Mouse (Mus musculus) heart, embryonic 11.5 days (tissue): ENCODE data around the gene Gpc4. TPM values are rescaled to one million over a fixed set of nuclear protein-coding genes. Genes with fewer than 3 reads are reported as not detected.

ENCODE experiments used
- ATAC-seq: fragments of 200-750 bp; cut with Nextera tagmentation; replicated peaks from 2 replicates; pipeline ENCODE4 v1.8.0; 2017; ENCODE audit warnings: moderate library complexity; ENCODE audit not compliant: insufficient number of reproducible peaks, low FRiP score, low TSS enrichment
- H3K27ac ChIP-seq: fragments of 300-500 bp; sonication (generic); 2 replicates; pipeline ENCODE4 v1.5.1; 2014; ENCODE audit warnings: mild to moderate bottlenecking, low read depth, low read length
- H3K27me3 ChIP-seq: fragments of 300-500 bp; sonication (generic); 2 replicates; pipeline ENCODE4 v1.6.1; 2014; ENCODE audit warnings: mild to moderate bottlenecking, low read length, mixed read lengths; ENCODE audit not compliant: control insufficient read depth, insufficient read depth
- H3K36me3 ChIP-seq: fragments of 300-500 bp; sonication (generic); 2 replicates; pipeline ENCODE4 v1.6.1; 2014; ENCODE audit warnings: mild to moderate bottlenecking, low read length, moderate library complexity, mixed read lengths; ENCODE audit not compliant: control insufficient read depth, insufficient read depth
- H3K4me1 ChIP-seq: fragments of 300-500 bp; sonication (generic); 2 replicates; pipeline ENCODE4 v1.6.1; 2014; ENCODE audit warnings: low read length; ENCODE audit not compliant: control insufficient read depth, insufficient read depth
- H3K4me2 ChIP-seq: fragments of 300-500 bp; sonication (generic); 2 replicates; pipeline ENCODE4 v1.6.1; 2014; ENCODE audit warnings: mild to moderate bottlenecking, moderate library complexity
- H3K4me3 ChIP-seq: fragments of 300-500 bp; sonication (generic); 2 replicates; pipeline ENCODE4 v1.5.1; 2014; ENCODE audit warnings: low read depth, low read length
- H3K9ac ChIP-seq: fragments of 300-500 bp; sonication (generic); 2 replicates; pipeline ENCODE4 v1.6.1; 2014; ENCODE audit warnings: mild to moderate bottlenecking, low read depth, low read length, moderate library complexity
- H3K9me3 ChIP-seq: fragments of 300-500 bp; sonication (generic); replicated peaks from 2 replicates; pipeline ENCODE4 v1.6.1; 2016; ENCODE audit warnings: low read length; ENCODE audit not compliant: control insufficient read depth
- WGBS: fragments of 180-500 bp; shearing (Covaris S2); extraction: QIAGEN DNeasy Blood & Tissue Kit; methylation state at CpG from one replicate; pipeline ENCODE4 v1.1.7; 2014; ENCODE audit not compliant: insufficient replicate concordance; 5-methylcytosine and 5-hydroxymethylcytosine counted together
- polyA plus RNA-seq: library from polyadenylated mRNA; unstranded; fragments of >200 nt; fragmentation: Nextera tagmentation; extraction: Ambion mirVana; gene quantifications from 2 replicates; pipeline ENCODE4 v1.2.1, GENCODE M21; 2014

Gpc4 gene
- polyA plus RNA-seq, result 37.2 and 51.9 TPM in 2 replicates

- Histone ChIP-seq H3K27me3 (peaks cover 3% of the 10 kb centered on the region; the same call in 1 of the 2 replicates), H3K4me1 (no peaks in the 10 kb centered on the region), H3K9ac (peak within 1 kb of the TSS; percentile 78), H3K36me3 (no peaks in the 10 kb centered on the region), H3K27ac (peak within 1 kb of the TSS; percentile 68), H3K4me2 (peak within 1 kb of the TSS; percentile 73), H3K9me3 (no peaks in the 10 kb centered on the region), H3K4me3 (peak within 1 kb of the TSS; percentile 63)
- peak; percentile 84 for ATAC-seq
- 21% methylated on average over 39 of the region's 76 CpGs for WGBS
Measured at GRCm38 (mm10) chrX:52164738-52165554, at the start of gene Gpc4. Gpc4 (minus strand) TSS chrX:52165252.

DNA sequence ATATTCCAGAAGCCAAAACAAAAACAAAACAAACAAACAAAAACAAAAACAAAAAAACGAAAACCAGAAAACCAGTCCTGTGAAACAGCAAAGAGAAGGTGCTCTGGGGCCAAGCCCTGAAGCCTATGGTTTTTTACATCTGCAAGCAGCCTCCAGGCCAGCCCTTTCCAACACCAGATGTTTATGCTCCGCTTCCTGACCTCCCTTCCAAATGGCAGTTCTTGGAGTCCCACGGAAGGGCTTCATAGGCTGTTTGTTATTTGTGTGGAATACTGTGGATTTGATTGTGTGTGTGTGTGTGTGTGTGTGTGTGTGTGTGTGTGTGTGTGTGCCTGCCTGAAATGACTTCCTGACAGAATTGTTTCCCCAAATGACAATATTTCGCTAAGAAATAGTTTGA is 47.8 kb upstream of the Gpc4 start:
- no peak overlapping the region for H3K4me3 ChIP-seq
- H3K9ac ChIP-seq, result no peak overlapping the region
- no peaks in the 10 kb centered on the region for H3K27me3 ChIP-seq
- no peaks in the 10 kb centered on the region for H3K9me3 ChIP-seq
- 63% methylated on average over 4 of the region's 4 CpGs for WGBS
- no peak overlapping the region for H3K27ac ChIP-seq
- H3K36me3 ChIP-seq, result no peaks in the 10 kb centered on the region
- no peaks in the 10 kb centered on the region for H3K4me1 ChIP-seq
- no peak overlapping the region for H3K4me2 ChIP-seq
- ATAC-seq, result no peak

- 35% methylated on average over 6 of the region's 6 CpGs for WGBS
Measured at GRCm38 (mm10) chrX:52199836-52200235, 34.8 kb upstream of the Gpc4 start.

DNA sequence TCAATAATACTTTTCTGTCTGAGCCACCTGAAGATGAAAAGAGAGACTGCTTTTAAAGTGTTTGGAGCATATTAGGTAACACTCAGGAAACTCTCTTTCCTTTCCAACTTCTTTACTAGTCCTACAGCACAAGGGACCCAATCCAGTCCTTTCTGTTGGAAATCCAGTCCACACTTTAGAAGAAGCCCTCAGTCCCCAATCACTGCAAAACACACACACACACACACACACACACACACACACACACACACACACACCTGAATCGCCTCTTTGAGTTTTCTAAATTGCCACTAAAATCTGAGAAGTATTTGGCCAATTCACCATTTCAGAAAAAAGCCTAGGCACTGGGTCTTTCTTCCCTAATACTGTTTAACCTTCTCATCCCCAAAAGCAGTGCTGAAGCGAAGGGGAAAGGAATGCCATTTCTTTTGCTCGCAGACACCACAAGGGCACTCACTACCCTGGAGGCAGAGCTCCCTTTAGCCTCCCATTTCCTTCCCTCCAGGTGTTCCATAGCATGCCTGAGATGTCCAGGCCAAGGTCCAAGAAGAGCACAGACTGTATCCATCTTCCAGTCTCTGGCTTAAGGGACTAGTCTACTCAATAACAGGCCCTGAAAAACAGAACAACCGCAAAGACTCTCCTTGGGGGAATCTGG is 28.4 kb upstream of the Gpc4 start:
- H3K36me3 ChIP-seq, result no peaks in the 10 kb centered on the region
- no peaks in the 10 kb centered on the region for H3K27me3 ChIP-seq
- WGBS, result 31% methylated on average over 4 of the region's 4 CpGs
- H3K4me1 ChIP-seq, result no peaks in the 10 kb centered on the region
- ATAC-seq, result no peak
- H3K27ac ChIP-seq, result no peak overlapping the region
- H3K9me3 ChIP-seq, result no peaks in the 10 kb centered on the region
- no peak overlapping the region for H3K9ac ChIP-seq
- peak overlapping the region; percentile 31 for H3K4me2 ChIP-seq
- H3K4me3 ChIP-seq, result no peak overlapping the region

More at GRCm38 (mm10) chrX:52199836-52200235, 34.8 kb upstream of the Gpc4 start:
- Histone ChIP-seq H3K27me3 (no peaks in the 10 kb centered on the region), H3K36me3 (no peaks in the 10 kb centered on the region), H3K4me3 (no peak overlapping the region), H3K4me1 (no peaks in the 10 kb centered on the region), H3K9me3 (no peaks in the 10 kb centered on the region), H3K4me2 (no peak overlapping the region), H3K9ac (no peak overlapping the region), H3K27ac (no peak overlapping the region)
- ATAC-seq, result no peak

GRCm38 (mm10) chrX:52189094-52189493 is 24.0 kb upstream of the Gpc4 start:
- H3K4me1 ChIP-seq, result no peaks in the 10 kb centered on the region
- no peaks in the 10 kb centered on the region for H3K27me3 ChIP-seq
- no peak overlapping the region for H3K4me3 ChIP-seq
- no peak overlapping the region for H3K27ac ChIP-seq
- no peaks in the 10 kb centered on the region for H3K36me3 ChIP-seq
- no peak overlapping the region for H3K9ac ChIP-seq
- WGBS, result 16% methylated on average over 4 of the region's 4 CpGs
- H3K4me2 ChIP-seq, result no peak overlapping the region
- ATAC-seq, result no peak
- no peaks in the 10 kb centered on the region for H3K9me3 ChIP-seq

- H3K4me3 ChIP-seq, result no peak overlapping the region
- no peaks in the 10 kb centered on the region for H3K4me1 ChIP-seq
- H3K27me3 ChIP-seq, result no peaks in the 10 kb centered on the region
- no peak for ATAC-seq
- no peaks in the 10 kb centered on the region for H3K36me3 ChIP-seq
- no peak overlapping the region for H3K27ac ChIP-seq
- no peak overlapping the region for H3K9ac ChIP-seq
- WGBS, result 56% methylated on average over 5 of the region's 5 CpGs
- no peaks in the 10 kb centered on the region for H3K9me3 ChIP-seq
- no peak overlapping the region for H3K4me2 ChIP-seq
Measured at GRCm38 (mm10) chrX:52183551-52184442, 18.7 kb upstream of the Gpc4 start.

DNA sequence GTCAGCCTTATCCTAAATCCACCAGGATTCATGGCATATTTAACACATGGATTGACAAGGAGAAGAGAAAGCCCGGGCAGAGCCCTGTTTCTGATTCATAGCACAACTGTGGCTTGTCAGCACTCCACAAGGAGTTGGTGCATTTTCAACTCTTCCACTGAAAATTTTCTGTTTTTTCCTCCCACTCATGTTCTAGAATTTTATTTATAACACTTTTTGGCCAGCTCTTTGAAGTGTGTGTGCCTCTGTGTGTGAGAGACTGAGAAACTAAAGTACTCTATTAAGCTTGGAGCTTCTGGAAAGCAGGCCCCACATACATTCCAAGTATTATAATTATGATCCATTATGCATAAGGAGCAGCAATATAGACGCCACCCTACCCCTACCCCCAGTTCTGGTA is 16.3 kb upstream of the Gpc4 start:
- no peaks in the 10 kb centered on the region for H3K27me3 ChIP-seq
- no peak overlapping the region for H3K4me2 ChIP-seq
- no peak for ATAC-seq
- H3K27ac ChIP-seq, result no peak overlapping the region
- H3K36me3 ChIP-seq, result no peaks in the 10 kb centered on the region
- H3K4me1 ChIP-seq, result no peaks in the 10 kb centered on the region
- no peak overlapping the region for H3K4me3 ChIP-seq
- 53% methylated on average over 2 of the region's 2 CpGs for WGBS
- no peak overlapping the region for H3K9ac ChIP-seq
- no peaks in the 10 kb centered on the region for H3K9me3 ChIP-seq

- no peak overlapping the region for H3K4me3 ChIP-seq
- H3K9ac ChIP-seq, result no peak overlapping the region
- no peak for ATAC-seq
- no peak overlapping the region for H3K4me2 ChIP-seq
- no peaks in the 10 kb centered on the region for H3K36me3 ChIP-seq
- H3K27me3 ChIP-seq, result no peaks in the 10 kb centered on the region
- H3K27ac ChIP-seq, result no peak overlapping the region
- no peaks in the 10 kb centered on the region for H3K4me1 ChIP-seq
- 26% methylated on average over 4 of the region's 4 CpGs for WGBS
- H3K9me3 ChIP-seq, result no peaks in the 10 kb centered on the region
Measured at GRCm38 (mm10) chrX:52177067-52177466, 12.0 kb upstream of the Gpc4 start.
